Mouse (Mus musculus): ENCODE measurements at regions not wholly inside any gene's neighbourhood (a gene's known extent, or its start where the extent isn't known, plus 50 kb on each side); places are given as distances from the start of the nearest gene placed in this dataset.

DNA sequence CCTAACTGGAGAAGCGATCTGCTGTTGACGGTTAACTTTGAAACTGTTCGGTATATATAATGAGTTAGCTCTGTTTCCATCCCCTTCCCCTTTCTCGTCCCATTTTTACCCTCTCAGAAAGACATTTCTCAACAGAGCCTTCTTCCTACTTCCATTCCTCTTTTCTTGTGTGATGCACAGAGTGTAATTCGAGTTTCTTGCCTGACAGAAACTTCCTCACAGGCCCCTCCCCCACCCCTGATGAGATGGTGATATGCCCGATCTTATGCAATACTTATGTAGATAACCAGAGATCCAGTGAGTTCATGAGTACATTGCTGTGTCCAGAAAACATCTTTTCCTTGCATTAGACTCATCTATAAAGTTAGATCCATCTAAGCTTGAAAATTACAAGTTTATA lies 114.2 kb downstream of the Avpr1a start:
- ATAC-seq (replicated peaks; ENCODE audit: low FRiP score, low TSS enrichment, poor library complexity, severe bottlenecking), result no peak

GRCm38 (mm10) chr10:122563973-122564372 lies 114.6 kb upstream of the Ppm1h start:
- no peak for ATAC-seq (replicated peaks; ENCODE audit: low FRiP score, low TSS enrichment, poor library complexity, severe bottlenecking)

GRCm38 (mm10) chr10:122564473-122564872 lies 114.1 kb upstream of the Ppm1h start:
- no peak for ATAC-seq (replicated peaks; ENCODE audit: low FRiP score, low TSS enrichment, poor library complexity, severe bottlenecking)

DNA sequence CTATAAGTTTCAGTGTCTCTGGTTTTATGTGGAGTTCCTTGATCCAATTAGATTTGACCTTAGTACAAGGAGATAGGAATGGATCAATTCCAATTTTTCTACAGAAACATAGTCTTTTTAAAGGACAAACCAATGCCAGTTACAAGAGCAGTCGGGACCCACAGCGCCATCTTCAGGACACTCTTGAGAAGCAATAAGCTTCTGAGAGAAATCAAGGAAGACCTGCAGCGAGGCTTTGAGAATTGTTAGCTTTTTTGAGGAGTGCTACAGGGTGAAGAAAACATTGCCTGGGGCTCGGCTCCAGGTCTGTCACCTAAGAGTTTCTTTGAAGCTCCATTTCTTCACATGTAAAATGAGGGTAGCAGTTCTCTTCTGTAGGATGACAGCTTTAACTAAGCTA lies 112.0 kb upstream of the Ppm1h start:
- no peak for ATAC-seq (replicated peaks; ENCODE audit: low FRiP score, low TSS enrichment, poor library complexity, severe bottlenecking)

- no peak for ATAC-seq (replicated peaks; ENCODE audit: low FRiP score, low TSS enrichment, poor library complexity, severe bottlenecking)
Measured at GRCm38 (mm10) chr10:122569546-122570202, 108.9 kb upstream of the Ppm1h start.

- no peak for ATAC-seq (replicated peaks; ENCODE audit: low FRiP score, low TSS enrichment, poor library complexity, severe bottlenecking)
Measured at GRCm38 (mm10) chr10:122570909-122571551, 107.5 kb upstream of the Ppm1h start.

DNA sequence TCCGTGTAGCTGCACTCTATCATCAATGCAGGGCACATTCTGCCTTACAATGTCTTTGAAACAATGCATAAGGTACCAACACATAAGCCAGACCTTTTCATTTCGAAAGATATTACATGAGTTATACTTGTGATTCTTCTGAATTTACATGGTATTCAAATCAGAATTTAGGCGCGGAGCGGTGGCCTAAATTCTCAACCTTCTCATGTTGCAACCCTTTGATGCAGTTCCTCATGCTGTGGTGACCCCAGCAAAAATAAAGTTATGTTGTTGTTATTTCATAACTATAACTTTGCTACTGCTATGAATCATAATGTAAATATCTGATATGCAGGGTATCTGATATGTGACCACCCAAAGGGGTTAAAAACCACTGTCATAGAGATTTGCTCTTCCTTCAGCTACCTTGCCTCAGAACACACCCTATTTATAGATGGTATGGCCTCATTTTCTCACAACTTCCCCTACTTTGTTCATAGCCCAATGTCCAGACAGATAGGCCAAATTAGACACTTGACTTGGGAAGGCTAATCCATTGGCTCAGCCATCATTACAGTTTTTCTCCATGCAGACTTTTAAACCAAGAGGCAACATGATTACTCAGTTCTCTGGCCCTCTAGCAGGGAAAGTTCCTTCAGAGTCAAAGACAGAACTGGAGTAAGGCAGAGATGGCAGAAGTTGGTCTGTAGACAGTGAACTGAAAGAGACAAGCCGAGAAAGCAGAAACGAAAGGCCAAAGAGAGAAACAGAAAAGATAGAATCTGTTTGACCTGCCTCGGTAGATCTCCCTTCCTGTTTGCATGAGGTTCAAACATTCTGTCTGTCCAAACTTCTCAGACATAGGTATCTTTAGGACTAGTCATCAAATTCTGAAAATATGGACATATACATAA lies 102.1 kb upstream of the Ppm1h start:
- ATAC-seq (replicated peaks; ENCODE audit: low FRiP score, low TSS enrichment, poor library complexity, severe bottlenecking), result no peak

DNA sequence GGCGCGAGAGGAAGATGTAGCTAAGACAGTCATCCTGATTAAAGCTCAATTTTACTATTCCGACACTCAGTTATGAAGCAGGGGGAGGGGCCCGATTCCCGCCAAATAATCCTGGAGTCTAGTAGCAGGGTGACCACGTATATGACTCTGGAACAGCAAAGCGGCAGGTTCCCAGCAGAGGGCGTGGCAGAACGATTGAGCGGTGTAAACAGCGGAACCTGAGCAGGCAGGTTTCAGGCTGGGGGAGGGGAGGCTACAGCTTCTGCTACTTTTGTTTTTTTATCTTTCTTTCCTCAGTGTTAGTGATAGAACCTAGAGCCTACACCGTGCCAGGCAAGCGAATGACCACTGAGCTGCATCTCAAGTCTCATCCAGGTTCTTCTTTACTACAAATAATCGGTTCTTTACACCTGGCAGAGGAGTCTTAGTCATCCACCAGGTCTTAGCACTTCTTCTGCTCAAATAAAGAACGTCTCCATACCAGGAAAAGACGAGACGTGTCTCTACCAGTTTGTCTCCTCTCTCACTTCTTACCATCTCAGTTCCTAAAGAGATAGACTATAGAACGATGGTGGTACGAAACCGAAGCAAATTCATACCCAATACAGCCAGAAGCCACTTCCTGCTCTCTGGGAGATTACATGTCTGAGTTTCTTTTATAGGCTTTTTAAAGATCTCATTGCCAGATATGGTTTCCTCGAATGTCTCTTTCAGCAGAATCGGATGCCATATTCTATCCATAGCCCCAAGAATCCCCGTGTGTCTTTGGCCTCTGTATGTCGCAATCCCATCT lies 100.2 kb upstream of the Ppm1h start:
- ATAC-seq (replicated peaks; ENCODE audit: low FRiP score, low TSS enrichment, poor library complexity, severe bottlenecking), result no peak

GRCm38 (mm10) chr10:122581096-122581495 lies 97.5 kb upstream of the Ppm1h start:
- no peak for ATAC-seq (replicated peaks; ENCODE audit: low FRiP score, low TSS enrichment, poor library complexity, severe bottlenecking)

GRCm38 (mm10) chr10:122587541-122587940 lies 91.0 kb upstream of the Ppm1h start:
- no peak for ATAC-seq (replicated peaks; ENCODE audit: low FRiP score, low TSS enrichment, poor library complexity, severe bottlenecking)

DNA sequence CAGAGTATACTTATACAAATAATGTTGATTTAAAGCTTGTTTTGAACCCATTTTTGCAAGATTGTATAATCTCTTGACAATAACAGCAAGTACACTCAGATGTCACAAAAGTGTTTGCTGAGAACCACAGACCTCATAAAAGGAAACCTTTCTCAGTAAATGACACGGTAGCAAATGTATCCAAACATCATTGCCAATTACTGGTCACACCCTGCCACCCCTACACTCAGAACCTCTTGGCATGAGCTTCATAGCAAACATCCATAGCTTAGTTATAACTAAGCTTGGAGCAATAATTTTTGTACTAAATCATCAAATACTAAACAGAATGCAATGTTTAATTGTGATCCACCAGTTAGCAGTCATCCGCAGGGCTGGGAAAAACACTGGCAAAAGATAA lies 79.1 kb upstream of the Ppm1h start:
- no peak for ATAC-seq (replicated peaks; ENCODE audit: low FRiP score, low TSS enrichment, poor library complexity, severe bottlenecking)

DNA sequence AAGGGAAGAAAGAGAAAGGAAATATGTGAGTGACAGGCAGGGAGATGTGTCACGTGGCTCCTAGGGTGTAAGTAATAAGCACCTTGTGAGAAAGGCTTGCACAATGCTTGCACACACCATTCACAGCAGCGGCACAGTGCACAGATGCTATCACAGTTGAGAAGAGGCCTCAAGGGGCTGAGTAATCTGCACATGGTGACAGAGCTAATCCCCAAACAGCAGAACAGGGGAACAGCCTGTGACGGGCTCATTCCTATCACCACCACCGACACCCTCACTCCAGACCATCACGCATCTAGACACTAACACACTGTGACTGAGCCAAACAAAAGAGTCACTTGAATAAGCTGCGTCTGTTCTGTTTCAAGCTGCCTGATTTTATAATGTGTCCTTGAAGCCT lies 76.2 kb upstream of the Ppm1h start:
- ATAC-seq (replicated peaks; ENCODE audit: low FRiP score, low TSS enrichment, poor library complexity, severe bottlenecking), result no peak

DNA sequence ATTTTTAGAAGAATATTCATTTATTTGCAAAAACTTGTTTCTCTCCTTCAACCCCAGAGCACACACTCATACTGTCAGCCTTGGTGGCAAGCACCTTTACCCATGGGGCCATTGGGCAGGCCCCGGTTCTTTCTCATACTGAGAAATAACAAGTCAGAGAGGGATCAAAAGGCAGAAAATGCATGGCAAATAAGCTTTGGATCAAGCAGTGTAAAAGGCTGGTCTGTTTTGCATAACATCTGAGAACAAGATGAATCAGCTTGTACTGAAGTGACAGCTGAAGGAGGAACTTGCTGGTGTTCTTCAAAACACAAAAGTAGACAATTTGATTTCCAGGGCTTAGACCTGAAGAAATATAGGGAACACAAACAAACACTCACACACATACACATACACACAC lies 74.6 kb upstream of the Ppm1h start:
- no peak for ATAC-seq (replicated peaks; ENCODE audit: low FRiP score, low TSS enrichment, poor library complexity, severe bottlenecking)

DNA sequence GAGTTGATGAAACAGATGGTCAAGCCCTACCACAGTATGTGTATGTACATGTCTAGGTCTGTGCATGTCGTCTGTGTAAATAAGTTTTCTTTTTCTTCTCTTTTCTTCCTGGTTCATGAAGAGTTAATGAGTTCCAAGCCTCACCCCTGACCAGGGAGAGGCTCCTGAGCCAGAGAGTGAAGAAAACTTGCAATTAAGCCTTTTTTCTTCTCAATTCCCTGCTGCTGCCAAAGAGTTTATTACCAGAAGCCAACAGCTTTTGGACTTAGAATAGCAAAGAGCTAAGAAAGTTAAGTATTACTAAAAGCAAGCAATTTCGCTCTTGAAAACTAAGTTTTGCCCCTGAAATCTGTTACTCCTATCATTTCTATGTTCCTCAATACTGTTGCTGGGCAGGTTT lies 65.3 kb upstream of the Ppm1h start:
- no peak for ATAC-seq (replicated peaks; ENCODE audit: low FRiP score, low TSS enrichment, poor library complexity, severe bottlenecking)

DNA sequence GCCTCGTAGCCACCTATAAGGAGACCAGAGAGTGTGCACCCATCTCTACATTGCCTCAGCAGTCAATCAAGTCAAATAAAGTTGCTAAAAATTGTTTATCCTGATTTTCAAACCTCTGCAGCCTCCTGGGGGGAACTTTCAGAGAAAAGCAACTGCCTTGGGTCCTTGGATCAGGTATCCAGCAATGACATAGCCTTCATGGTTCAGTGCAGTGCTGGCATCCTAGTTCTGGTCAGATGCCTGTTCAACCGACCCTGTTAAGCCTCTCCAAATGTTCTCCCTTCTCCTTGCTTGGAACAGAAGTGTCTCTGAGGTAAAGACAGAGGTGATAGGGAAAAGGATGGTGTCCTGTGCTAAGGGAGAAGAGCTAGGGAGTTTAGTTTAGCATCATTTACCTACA lies 64.7 kb upstream of the Ppm1h start:
- ATAC-seq (replicated peaks; ENCODE audit: low FRiP score, low TSS enrichment, poor library complexity, severe bottlenecking), result no peak

- ATAC-seq (replicated peaks; ENCODE audit: low FRiP score, low TSS enrichment, poor library complexity, severe bottlenecking), result no peak
Measured at GRCm38 (mm10) chr10:122614720-122615119, 63.8 kb upstream of the Ppm1h start.

DNA sequence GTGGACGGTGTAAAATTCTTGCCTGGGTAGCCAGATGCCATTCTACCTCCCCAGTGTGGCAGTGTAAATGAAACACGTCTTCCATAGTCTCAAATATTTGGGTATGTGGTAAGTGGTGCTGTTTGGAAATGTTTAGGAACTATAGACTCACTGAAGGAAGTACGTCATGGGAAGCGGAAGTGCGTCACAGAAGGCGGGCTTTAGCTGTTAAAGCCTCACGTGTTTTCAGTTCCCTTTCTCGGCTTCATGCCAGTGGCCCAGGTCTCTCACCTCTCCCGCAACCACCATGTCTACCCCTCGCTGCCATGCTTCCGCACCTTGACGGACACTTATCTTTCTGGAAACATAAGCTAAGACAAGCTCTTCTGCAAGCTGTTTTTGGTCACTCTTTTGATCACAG lies 62.9 kb upstream of the Ppm1h start:
- ATAC-seq (replicated peaks; ENCODE audit: low FRiP score, low TSS enrichment, poor library complexity, severe bottlenecking), result no peak

- no peak for ATAC-seq (replicated peaks; ENCODE audit: low FRiP score, low TSS enrichment, poor library complexity, severe bottlenecking)
Measured at GRCm38 (mm10) chr10:122616385-122616784, 62.2 kb upstream of the Ppm1h start.

- no peak for ATAC-seq (replicated peaks; ENCODE audit: low FRiP score, low TSS enrichment, poor library complexity, severe bottlenecking)
Measured at GRCm38 (mm10) chr10:122618854-122619253, 59.7 kb upstream of the Ppm1h start.

Measured in megakaryocyte-erythroid progenitor cell, adult 5-6 weeks (primary cell).